Mouse (Mus musculus) embryonic facial prominence, embryonic 15.5 days (tissue): ENCODE results near the gene Etl4. TPM values are rescaled to one million over a fixed set of nuclear protein-coding genes. Genes with fewer than 3 reads are reported as not detected.

ENCODE experiments used
- ATAC-seq: fragments of 200-750 bp; cut with Nextera tagmentation; 2 replicates; pipeline ENCODE4 v1.8.0; 2017; ENCODE audit warnings: low read depth, moderate TSS enrichment; ENCODE audit not compliant: insufficient number of reproducible peaks, low FRiP score, low TSS enrichment
- H3K27ac ChIP-seq: fragments of 300-500 bp; sonication (generic); replicated peaks from 2 replicates; pipeline ENCODE4 v1.5.1; 2015; ENCODE audit warnings: mild to moderate bottlenecking, inconsistent platforms
- H3K27me3 ChIP-seq: fragments of 300-500 bp; sonication (generic); 2 replicates; pipeline ENCODE4 v1.6.1; 2015; ENCODE audit warnings: inconsistent platforms
- H3K36me3 ChIP-seq: fragments of 300-500 bp; sonication (generic); 2 replicates; pipeline ENCODE4 v1.6.1; 2015; ENCODE audit warnings: mild to moderate bottlenecking, inconsistent platforms
- H3K4me1 ChIP-seq: fragments of 300-500 bp; sonication (generic); 2 replicates; pipeline ENCODE4 v1.6.1; 2015; ENCODE audit warnings: inconsistent platforms
- H3K4me2 ChIP-seq: fragments of 300-500 bp; sonication (generic); replicated peaks from 2 replicates; pipeline ENCODE4 v1.6.1; 2015; ENCODE audit warnings: mild to moderate bottlenecking, inconsistent platforms
- H3K4me3 ChIP-seq: fragments of 300-500 bp; sonication (generic); replicated peaks from 2 replicates; pipeline ENCODE4 v1.5.1; 2015; ENCODE audit warnings: mild to moderate bottlenecking, inconsistent platforms
- H3K9ac ChIP-seq: fragments of 300-500 bp; sonication (generic); 2 replicates; pipeline ENCODE4 v1.6.1; 2015; ENCODE audit warnings: inconsistent platforms
- H3K9me3 ChIP-seq: fragments of 300-500 bp; sonication (generic); replicated peaks from 2 replicates; pipeline ENCODE4 v1.6.1; 2016; ENCODE audit warnings: inconsistent platforms
- WGBS: fragments of 180-500 bp; shearing (Covaris S2); methylation state at CpG from one replicate; pipeline ENCODE4 v1.1.7; 2015; 5-methylcytosine and 5-hydroxymethylcytosine counted together
- polyA plus RNA-seq: library from polyadenylated mRNA; unstranded; fragments of >200 nt; fragmentation: Nextera tagmentation; extraction: Ambion mirVana; gene quantifications from 2 replicates; pipeline ENCODE4 v1.2.1, GENCODE M21; 2015

Etl4 gene
- polyA plus RNA-seq, 1 experiment from 2014 or later: 39.0 TPM

DNA sequence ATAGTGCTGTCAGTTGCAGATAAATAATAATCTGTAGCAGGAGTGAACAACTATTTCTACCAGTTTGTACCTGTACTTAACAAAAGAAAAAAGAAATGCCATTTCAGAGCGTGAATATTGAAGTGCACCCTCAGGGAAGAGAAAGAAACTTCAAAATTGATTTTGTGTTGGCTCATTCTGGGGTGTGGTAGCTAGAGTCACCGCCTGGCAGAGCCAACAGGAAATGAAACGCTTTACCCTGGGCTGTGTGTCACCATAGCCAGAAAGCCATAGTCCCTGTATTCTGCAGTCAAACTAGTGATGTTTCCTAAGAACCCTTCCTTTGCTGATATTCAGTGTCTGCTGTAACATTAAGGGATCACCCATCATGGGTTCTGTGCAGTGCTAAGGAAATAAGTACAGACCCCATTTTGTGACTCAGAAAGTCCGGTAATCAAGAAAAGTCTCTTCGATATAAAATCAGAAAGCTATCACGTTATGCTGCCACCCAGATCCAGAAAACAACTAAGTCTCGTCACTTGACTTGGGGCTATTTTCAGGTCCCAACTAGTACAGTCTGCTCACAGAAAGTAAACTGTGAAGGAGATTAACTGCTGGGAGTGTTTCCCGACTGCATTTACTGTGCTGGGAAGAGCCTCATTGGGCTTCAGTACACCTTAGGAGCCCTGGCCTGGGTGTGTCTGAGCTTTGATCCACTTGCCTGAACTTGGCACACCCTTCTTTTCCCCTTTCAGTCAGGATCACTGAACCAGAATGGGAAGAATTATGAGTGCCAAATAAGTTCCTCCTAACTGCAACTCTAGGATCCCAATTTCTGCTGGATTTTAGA lies 843.9 kb downstream of the Etl4 start:
- H3K9ac ChIP-seq: no peak overlapping the region
- H3K36me3 ChIP-seq: no peaks in the 10 kb centered on the region
- H3K4me2 ChIP-seq: no peak overlapping the region
- H3K4me3 ChIP-seq: no peak overlapping the region
- ATAC-seq: no peak
- WGBS: 67% methylated on average over 8 of the region's 8 CpGs
- peak overlapping the region; percentile 65 for H3K27ac ChIP-seq
- H3K4me1 ChIP-seq: no peaks in the 10 kb centered on the region
- no peaks in the 10 kb centered on the region for H3K9me3 ChIP-seq
- H3K27me3 ChIP-seq: no peaks in the 10 kb centered on the region

DNA sequence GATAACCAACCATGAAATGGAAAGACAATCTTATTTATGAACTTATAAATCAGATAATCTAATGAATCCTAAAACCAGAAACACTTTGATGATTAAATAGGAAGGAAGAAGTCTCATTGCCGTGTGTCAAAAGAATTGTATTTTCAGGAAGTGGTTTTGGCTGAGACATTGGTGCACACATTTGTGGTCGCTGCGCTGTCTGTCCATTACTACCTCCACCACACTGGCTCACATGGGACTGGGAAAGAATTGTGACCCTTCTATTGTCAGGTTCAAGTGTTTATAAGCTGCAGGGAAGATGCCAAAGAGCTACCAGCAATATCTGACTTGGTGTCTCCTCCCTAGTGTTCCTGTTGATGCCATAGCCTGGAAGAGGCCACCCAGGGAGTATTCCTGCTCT lies 847.4 kb downstream of the Etl4 start:
- no peaks in the 10 kb centered on the region for H3K4me1 ChIP-seq
- no peak overlapping the region for H3K27ac ChIP-seq
- 0 out of 2 replicates have a peak, but pooled peaks cover 4% of the 10 kb centered on the region for H3K36me3 ChIP-seq
- no peak overlapping the region for H3K9ac ChIP-seq
- H3K4me2 ChIP-seq: no peak overlapping the region
- H3K9me3 ChIP-seq: no peaks in the 10 kb centered on the region
- H3K27me3 ChIP-seq: no peaks in the 10 kb centered on the region
- WGBS: 53% methylated on average over 3 of the region's 3 CpGs
- no peak for ATAC-seq
- H3K4me3 ChIP-seq: no peak overlapping the region

GRCm38 (mm10) chr2:20759045-20759662 lies 849.6 kb downstream of the Etl4 start:
- Histone ChIP-seq H3K4me3 (no peak overlapping the region), H3K4me1 (no peaks in the 10 kb centered on the region), H3K9me3 (no peaks in the 10 kb centered on the region), H3K4me2 (no peak overlapping the region), H3K27ac (no peak overlapping the region), H3K27me3 (no peaks in the 10 kb centered on the region), H3K9ac (no peak overlapping the region), H3K36me3 (0 out of 2 replicates have a peak, but pooled peaks cover 7% of the 10 kb centered on the region)
- ATAC-seq: no peak
- 81% methylated on average over 7 of the region's 7 CpGs for WGBS

- H3K4me2 ChIP-seq: no peak overlapping the region
- H3K27ac ChIP-seq: no peak overlapping the region
- WGBS: 80% methylated on average over 5 of the region's 5 CpGs
- H3K27me3 ChIP-seq: no peaks in the 10 kb centered on the region
- peaks cover 8% of the 10 kb centered on the region; the same call in 1 of the 2 replicates for H3K36me3 ChIP-seq
- no peak overlapping the region for H3K9ac ChIP-seq
- no peak overlapping the region for H3K4me3 ChIP-seq
- ATAC-seq: no peak
- no peaks in the 10 kb centered on the region for H3K4me1 ChIP-seq
- H3K9me3 ChIP-seq: no peaks in the 10 kb centered on the region
These were observed 851.7 kb downstream of the Etl4 start for GRCm38 (mm10) chr2:20761320-20761719.

GRCm38 (mm10) chr2:20761751-20762150 lies 852.2 kb downstream of the Etl4 start:
- WGBS: 73% methylated on average over 3 of the region's 3 CpGs
- no peaks in the 10 kb centered on the region for H3K9me3 ChIP-seq
- H3K27me3 ChIP-seq: no peaks in the 10 kb centered on the region
- no peak overlapping the region for H3K27ac ChIP-seq
- no peak for ATAC-seq
- H3K4me2 ChIP-seq: no peak overlapping the region
- H3K4me1 ChIP-seq: no peaks in the 10 kb centered on the region
- no peak overlapping the region for H3K4me3 ChIP-seq
- H3K36me3 ChIP-seq: peaks cover 12% of the 10 kb centered on the region; the same call in 1 of the 2 replicates
- no peak overlapping the region for H3K9ac ChIP-seq

- ATAC-seq: no peak
- peaks cover 13% of the 10 kb centered on the region; the same call in 1 of the 2 replicates for H3K36me3 ChIP-seq
- no peak overlapping the region for H3K27ac ChIP-seq
- H3K9ac ChIP-seq: no peak overlapping the region
- H3K4me3 ChIP-seq: no peak overlapping the region
- H3K4me2 ChIP-seq: no peak overlapping the region
- 76% methylated on average over 4 of the region's 4 CpGs for WGBS
- H3K27me3 ChIP-seq: no peaks in the 10 kb centered on the region
- no peaks in the 10 kb centered on the region for H3K4me1 ChIP-seq
- no peaks in the 10 kb centered on the region for H3K9me3 ChIP-seq
These were observed 854.1 kb downstream of the Etl4 start for GRCm38 (mm10) chr2:20763511-20764212.

DNA sequence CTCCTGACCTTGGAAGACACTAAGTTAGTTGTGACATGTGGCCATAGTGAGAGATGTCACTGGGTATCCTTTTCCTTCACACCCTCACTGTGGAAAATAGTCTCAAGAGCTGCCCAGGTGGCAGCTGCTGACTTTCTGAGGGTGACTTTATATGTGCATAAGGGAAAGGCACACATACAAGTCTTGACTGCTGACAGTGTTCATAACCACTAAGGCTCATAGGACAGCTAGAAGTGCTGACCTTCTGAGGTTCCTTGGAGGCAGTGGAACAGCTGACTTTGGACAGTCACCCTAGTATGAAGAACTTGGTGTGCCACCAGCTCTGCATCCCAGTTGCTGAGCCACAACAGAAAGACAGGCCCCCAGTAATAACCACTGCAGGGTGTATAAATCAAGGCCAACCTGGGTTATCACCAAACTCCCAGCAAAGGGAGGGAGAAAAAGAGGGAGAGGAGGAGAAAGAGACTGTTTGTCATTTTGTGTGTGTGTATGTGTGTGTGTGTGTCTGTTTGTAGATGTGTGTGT lies 855.0 kb downstream of the Etl4 start:
- H3K27me3 ChIP-seq: no peaks in the 10 kb centered on the region

DNA sequence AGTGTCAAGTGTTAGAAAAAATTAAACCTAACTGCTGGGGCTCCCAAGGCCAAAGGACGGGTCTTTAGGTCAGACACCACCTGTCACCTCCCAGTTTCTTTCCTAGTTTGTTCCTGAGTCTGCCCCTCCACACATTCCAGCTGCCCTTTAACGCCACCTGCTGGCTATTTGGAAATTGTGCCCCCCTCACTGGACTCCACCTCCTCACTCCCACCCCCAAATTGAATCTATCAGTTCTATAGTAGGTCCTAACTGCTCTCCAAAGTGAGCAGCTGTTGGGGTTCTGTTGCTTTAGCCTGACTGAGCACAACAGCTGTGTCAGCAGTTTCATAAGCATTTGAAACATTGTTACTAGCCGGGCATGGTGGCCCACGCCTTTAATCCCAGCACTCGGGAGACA lies 859.1 kb downstream of the Etl4 start:
- ATAC-seq: no peak
- no peak overlapping the region for H3K9ac ChIP-seq
- no peaks in the 10 kb centered on the region for H3K4me1 ChIP-seq
- H3K9me3 ChIP-seq: no peaks in the 10 kb centered on the region
- WGBS: 64% methylated on average over 5 of the region's 5 CpGs
- peaks cover 19% of the 10 kb centered on the region for H3K36me3 ChIP-seq
- no peak overlapping the region for H3K27ac ChIP-seq
- no peaks in the 10 kb centered on the region for H3K27me3 ChIP-seq
- H3K4me3 ChIP-seq: no peak overlapping the region
- no peak overlapping the region for H3K4me2 ChIP-seq

More for the DNA sequence above, 855.0 kb downstream of the Etl4 start:
- Histone ChIP-seq H3K4me2 (no peak overlapping the region), H3K9ac (no peak overlapping the region), H3K27ac (no peak overlapping the region), H3K4me3 (no peak overlapping the region), H3K9me3 (no peaks in the 10 kb centered on the region), H3K36me3 (peaks cover 13% of the 10 kb centered on the region), H3K4me1 (no peaks in the 10 kb centered on the region)
- no peak for ATAC-seq

DNA sequence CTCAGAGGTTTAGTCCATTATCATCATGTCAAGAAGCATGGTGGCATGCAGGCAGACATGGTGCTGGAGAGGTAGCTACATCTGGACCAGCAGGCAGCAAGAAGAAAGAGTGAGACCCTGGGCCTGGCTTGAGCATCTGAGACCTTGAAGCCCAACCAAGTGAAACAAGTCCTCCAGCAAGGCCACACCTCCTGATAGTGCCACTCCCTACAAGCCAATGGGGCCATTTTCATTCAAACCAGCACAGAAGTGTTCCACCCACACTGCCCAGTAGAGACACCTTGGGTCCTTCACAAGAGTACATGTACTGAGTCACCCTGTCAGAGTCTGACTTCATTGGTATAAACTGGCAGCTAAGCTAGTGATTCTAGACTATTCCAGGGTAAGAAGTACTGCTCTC lies 860.6 kb downstream of the Etl4 start:
- ATAC-seq: no peak
- Histone ChIP-seq H3K4me1 (no peaks in the 10 kb centered on the region), H3K36me3 (peaks cover 22% of the 10 kb centered on the region), H3K27me3 (no peaks in the 10 kb centered on the region), H3K9me3 (no peaks in the 10 kb centered on the region), H3K4me3 (no peak overlapping the region), H3K27ac (no peak overlapping the region), H3K4me2 (no peak overlapping the region), H3K9ac (no peak overlapping the region)

DNA sequence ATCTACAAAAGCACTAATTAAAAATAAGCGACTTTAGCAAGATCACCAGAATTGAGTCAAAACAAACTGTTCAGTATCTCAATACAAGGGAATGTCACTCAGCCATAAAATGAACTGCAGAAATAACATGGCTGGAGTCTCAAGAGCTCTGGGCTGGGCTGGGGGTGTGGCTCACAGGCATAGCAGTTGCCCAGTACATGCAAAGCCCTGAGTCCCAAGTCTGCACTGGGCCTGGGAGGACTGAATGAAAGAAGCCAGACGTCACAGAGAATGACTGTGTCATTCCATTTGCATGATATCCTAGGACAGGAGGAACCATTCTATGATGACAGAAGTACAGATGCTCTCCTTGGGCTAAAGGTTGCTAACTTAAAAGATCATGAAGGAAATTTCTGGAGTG lies 864.9 kb downstream of the Etl4 start:
- no peak for ATAC-seq
- WGBS: 76% methylated on average over 2 of the region's 2 CpGs
- H3K4me2 ChIP-seq: no peak overlapping the region
- no peak overlapping the region for H3K4me3 ChIP-seq
- no peaks in the 10 kb centered on the region for H3K9me3 ChIP-seq
- no peaks in the 10 kb centered on the region for H3K4me1 ChIP-seq
- H3K27me3 ChIP-seq: no peaks in the 10 kb centered on the region
- no peak overlapping the region for H3K27ac ChIP-seq
- H3K36me3 ChIP-seq: peaks cover 15% of the 10 kb centered on the region; the same call in 1 of the 2 replicates
- H3K9ac ChIP-seq: no peak overlapping the region

GRCm38 (mm10) chr2:20776171-20776704 lies 866.7 kb downstream of the Etl4 start:
- peaks cover 6% of the 10 kb centered on the region; the same call in 1 of the 2 replicates for H3K36me3 ChIP-seq
- H3K4me2 ChIP-seq: no peak overlapping the region
- H3K27ac ChIP-seq: no peak overlapping the region
- no peaks in the 10 kb centered on the region for H3K9me3 ChIP-seq
- WGBS: 92% methylated on average over 6 of the region's 6 CpGs
- H3K9ac ChIP-seq: no peak overlapping the region
- H3K4me3 ChIP-seq: no peak overlapping the region
- no peaks in the 10 kb centered on the region for H3K4me1 ChIP-seq
- no peaks in the 10 kb centered on the region for H3K27me3 ChIP-seq
- ATAC-seq: no peak
